Mouse (Mus musculus): ENCODE measurements around the gene Dlg4.
A peak's percentile ranks its signal among the peaks of the same experiment; 100 is the strongest.

The Dlg4 gene

DNA sequence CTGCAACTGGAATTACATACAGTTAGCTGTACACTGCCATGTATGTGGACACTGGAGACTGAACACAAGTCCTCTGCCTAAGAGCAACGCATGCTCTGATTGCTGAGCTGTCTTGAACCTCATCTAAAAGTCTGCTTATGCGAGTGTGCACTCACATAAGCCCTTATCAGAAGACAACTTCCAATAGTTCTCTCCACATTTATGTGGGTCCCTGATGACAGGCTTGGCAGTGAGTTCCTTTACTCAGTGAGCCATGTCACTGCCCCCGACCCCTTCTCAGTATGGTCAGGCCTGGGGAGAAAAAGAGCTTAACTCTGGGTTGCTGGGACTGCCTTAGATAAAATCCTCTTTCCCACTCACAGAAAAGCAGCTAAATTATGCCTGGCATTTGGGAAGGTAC, at the start of gene Dlg4:
TSS of gene Dlg4 (plus strand) at position 274 of the 400 bp plus-strand sequence.
- no peak for DNase-seq (ENCODE audit: low read depth)

DNA sequence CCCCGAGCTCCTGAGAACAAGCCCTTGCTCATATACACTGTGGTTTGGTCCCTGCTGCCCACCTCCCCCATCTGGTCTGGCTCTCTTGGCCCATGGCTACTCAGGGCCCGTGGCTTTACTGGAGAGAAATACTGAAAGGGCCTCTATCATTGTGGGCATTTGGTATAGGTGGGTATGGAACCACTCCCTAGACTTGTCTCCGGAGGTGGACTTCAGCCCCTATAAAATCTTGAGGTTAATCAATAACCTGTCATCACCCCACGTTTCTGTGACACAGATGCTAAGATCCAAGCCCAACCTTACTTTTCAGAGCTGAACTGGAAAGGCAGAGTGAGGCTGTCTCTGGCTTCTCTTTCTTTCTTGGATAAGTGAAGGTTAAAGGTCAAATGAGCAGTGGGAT, 47.9 kb upstream of the Dlg4 start:
- DNase-seq (ENCODE audit: low read depth): no peak

GRCm38 (mm10) chr11:69970222-69970621, 46.5 kb upstream of the Dlg4 start:
- DNase-seq (ENCODE audit: low read depth): no peak

DNA sequence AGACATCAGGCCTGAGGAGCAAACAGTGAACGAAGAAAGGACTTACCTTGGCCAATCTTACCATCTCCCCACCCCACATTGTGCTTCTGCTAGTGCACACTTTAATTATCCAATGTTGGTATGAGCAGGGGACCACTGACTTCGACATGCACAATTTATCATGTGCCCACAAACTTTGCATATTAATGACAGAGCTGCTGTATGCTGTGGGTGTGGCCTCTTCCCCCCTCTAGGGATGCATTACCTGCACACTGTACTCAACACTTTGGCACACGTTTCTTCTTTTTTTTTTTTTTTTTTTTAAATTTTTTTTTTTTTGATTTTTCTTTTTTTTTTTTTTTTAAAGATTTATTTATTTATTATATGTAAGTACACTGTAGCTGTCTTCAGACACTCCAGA, 46.0 kb upstream of the Dlg4 start:
- DNase-seq (ENCODE audit: low read depth): no peak

GRCm38 (mm10) chr11:69974907-69975306, 41.8 kb upstream of the Dlg4 start:
- no peak for DNase-seq (ENCODE audit: low read depth)

DNA sequence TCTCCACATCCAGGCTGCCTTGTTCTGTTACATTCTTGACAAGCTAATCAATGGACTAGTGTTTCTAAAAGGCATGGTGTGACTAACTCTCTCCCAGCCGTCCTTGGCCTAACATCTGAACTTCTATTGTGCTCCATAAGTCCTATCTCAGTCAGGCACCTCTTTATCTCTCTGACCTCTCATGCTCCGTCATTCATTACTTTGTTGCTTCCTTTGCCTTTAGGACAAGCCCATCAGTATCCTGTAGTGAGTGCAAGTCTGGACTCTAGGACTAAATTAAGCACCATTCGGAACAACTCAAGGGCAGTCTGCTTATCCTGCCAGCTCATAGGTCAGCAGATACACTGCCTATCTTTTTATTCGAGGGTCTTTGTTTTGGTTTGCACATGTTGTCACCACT, 40.5 kb upstream of the Dlg4 start:
- DNase-seq (ENCODE audit: low read depth): no peak

DNA sequence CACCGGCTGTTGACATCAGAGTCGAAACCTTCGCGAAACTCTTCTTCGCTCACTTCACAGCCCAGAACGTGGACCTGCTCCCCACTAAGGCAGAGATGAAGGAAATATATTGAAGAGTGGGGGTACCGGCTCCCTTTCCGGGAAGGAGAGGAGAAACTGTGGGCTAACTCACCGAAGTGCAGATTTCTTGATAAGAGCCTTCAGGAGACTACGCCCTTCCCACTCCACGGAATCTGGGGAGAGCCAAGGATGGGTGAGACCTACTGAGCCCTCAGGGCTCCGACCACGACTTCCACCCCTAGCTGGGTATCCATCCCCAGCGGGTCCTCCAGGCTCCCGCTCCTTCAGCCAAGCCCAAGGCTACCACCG, 36.9 kb upstream of the Dlg4 start:
- DNase-seq (ENCODE audit: low read depth): no peak

DNA sequence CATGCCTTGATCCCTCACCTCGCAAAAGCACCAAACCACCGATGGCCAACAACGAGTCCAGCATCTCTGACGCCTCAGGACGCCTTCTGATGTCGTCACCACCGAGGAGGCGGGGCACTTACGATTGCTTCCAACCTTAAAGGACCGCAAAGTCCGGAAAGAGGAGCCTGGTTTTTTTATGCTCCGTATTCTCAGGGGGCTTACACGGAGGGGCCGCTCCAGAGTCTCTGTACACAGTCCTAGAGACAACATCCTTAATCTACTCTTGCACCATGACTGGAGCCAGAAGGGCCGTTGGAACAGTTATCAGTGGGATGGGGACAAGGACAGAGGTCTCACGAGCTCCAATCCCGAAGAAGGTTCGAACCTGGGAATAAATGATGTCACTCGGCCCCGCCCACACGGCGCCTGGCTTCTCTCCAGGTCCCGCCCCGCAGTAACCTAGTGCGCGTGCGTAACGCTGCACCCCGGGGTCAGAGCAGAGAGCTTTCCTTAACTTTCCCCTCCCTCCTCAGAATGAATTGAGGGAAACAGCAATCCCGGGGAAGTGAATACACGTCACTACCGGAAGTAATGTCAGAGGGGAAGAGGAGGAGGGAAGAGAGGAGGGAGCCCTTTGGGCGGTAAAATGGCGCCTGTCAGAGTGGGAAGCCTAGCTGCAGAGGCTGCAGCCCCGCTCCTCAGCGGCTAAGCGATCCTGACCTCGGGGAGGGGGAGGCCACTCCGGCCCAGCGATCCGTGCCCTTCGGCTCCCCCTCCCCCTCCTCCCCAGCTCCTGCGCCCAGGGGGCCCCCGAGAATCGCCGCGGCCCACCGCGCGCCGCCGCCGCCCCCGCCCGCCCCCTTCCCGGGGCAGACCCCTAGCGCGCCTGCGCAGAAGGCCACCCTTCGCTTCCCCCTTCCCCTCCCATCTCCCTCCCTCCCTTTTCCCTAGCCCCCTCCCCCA, 36.3 kb upstream of the Dlg4 start:
- peak; percentile 99 for DNase-seq (ENCODE audit: low read depth)

- DNase-seq (ENCODE audit: low read depth): peak; percentile 56
Measured at GRCm38 (mm10) chr11:69981141-69981762, 35.5 kb upstream of the Dlg4 start, which contains the start of gene Ctdnep1. Gene Ctdnep1 (plus strand): TSS chr11:69981156.

- DNase-seq (ENCODE audit: low read depth): no peak
Measured at GRCm38 (mm10) chr11:69982225-69982624, 34.5 kb upstream of the Dlg4 start, which contains the start of gene Elp5. Gene Elp5 (minus strand): TSS chr11:69982517.

DNA sequence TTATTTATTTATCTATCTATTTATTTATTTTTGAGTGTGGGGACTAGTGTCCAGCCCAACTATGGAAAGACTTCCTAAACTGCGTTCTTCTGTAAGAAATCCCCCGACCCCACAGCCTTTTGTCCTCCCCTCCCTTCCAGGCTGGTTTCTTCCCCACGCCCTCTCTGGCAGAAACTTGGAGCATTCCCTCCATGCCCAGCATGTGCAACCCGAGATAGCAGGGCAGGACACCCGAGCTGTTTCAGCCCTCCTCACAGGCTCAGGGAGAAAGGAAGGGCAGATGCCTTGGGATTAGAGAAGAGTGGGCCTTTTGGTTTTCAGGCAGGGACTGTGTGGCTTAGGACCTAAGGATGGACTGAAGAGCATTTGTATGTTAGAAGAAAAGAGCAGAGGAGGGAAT, 33.9 kb upstream of the Dlg4 start:
- peak; percentile 38 for DNase-seq (ENCODE audit: low read depth)

DNA sequence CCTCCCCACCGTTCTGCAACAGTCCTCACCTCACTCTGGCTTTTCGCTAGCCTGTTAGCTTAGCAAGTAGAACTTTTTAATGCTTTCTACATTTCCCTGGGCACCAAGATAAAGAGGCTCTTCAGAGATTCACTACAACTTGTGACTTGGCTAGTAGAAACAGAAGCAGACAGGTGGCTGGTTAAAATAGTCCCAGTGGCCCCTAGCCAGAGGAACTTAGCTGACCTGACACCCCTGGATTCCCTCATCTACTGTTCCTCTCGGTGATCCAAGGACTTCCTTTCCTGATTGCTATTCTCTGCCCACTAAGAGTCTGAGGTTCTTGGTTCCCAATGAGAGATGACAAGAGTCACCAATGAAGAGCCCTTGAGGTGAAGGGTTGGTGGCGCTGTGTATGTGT, 33.4 kb upstream of the Dlg4 start:
- no peak for DNase-seq (ENCODE audit: low read depth)

DNA sequence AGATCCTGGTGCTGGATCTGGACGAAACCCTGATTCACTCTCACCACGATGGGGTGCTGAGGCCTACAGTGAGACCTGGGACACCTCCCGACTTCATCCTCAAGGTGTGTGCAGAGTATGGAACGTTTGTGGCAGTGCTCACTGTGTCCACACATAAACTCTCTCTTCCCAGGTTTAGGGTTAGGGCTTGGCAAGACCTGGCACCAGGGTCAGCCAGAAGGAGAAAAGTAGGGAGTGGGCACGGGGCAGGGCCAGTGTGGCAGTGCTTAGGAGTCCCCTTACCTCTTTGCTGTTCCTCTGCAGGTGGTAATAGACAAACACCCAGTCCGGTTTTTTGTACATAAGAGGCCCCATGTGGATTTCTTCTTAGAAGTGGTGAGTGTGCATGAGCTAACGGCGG, 32.3 kb upstream of the Dlg4 start:
- DNase-seq (ENCODE audit: low read depth): no peak

DNA sequence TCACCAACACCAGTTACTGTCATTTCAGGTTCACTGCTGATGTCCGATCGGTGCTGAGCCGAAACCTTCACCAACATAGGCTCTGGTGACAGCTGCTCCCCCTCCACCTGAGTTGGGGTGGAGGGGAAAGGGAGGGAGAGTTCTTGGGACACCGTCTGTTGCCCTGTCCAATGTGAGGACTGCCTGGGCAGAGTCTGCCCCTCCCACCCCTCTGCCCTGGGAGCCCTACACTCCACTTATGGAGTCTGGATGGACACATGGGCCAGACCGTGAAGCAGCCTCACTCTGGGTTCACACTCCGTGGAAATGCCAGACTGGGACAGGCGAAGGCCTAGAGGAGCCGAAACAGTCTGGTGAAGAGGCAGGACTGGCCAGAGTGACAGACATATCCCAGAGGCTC, 26.8 kb upstream of the Dlg4 start:
- DNase-seq (ENCODE audit: low read depth): no peak

GRCm38 (mm10) chr11:69990850-69991691, 25.7 kb upstream of the Dlg4 start, which contains the start of gene Gabarap:
Gene Gabarap (plus strand): TSS chr11:69991143.
- peak; percentile 98 for DNase-seq (ENCODE audit: low read depth)

- DNase-seq (ENCODE audit: low read depth): no peak
Measured at GRCm38 (mm10) chr11:69991711-69992110, 25.0 kb upstream of the Dlg4 start.

DNA sequence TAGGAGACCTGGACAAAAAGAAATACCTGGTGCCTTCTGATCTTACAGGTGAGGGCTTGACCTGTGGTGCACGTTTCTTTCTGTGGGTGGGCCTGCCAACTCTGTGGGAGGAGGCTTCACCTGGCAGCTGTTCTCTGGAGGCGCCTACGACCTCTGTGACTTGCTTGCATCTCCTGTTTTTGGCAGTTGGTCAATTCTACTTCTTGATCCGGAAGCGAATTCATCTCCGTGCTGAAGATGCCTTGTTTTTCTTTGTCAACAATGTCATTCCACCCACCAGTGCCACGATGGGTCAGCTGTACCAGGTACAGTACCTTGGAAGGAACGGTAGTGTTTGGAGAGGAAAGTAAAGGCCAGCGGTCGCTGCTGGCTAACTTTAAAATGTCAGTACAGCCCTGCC, 24.3 kb upstream of the Dlg4 start:
- DNase-seq (ENCODE audit: low read depth): no peak

DNA sequence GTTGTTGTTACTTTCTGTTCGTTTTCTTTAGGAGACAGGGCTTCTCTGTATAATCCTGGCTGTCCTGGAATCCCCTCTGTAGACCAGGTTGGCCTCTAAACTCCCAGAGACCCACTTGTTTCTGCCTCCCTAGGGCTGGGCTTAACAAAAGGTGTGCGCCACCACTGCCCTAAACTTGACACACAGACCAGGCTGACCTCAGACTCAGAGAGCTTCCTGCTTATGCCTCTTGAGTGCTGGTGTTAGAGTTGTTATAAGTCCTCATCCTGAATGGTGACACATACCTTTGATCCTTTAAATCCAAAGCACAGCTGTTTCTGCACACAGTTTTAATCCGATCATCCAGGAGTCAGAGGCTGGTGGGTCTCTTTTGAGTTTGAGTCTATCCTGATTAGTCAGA, 23.8 kb upstream of the Dlg4 start:
- no peak for DNase-seq (ENCODE audit: low read depth)

DNA sequence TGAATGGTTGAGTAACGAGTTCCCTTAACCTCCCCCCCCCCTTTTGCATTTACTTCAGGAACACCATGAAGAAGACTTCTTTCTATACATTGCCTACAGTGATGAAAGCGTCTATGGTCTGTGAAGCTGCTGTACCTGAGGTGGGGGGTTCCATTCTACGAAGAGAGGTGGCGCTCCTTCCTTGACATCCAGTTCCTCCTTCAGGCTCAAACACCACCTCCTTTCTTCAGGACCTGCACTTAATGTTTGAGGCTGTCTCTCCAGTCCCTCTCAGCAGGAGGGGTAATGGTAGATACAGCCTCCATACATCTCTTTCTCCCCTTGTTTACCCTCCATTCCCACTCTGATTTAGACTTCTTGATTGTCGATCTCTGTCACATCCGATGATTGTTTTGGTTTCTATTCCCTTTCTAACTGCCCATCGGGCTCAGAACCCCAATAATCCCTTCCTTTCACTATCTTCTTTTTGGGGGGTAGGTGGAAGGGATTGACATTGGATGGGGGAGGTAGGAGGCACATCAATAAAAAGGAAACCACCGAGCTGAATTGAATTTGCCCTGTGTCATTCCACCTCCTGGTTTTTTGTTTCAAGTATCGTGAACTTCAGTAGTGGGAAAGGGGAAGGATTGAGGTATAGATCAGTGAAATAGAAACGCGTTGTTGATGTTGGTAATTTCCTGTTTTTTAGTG, 22.2 kb upstream of the Dlg4 start:
- DNase-seq (ENCODE audit: low read depth): no peak

- peak; percentile 99 for DNase-seq (ENCODE audit: low read depth)
Measured at GRCm38 (mm10) chr11:69995391-69995960, 21.3 kb upstream of the Dlg4 start, which contains the start of gene Phf23. Gene Phf23 (plus strand): TSS chr11:69995777.
